Mouse (Mus musculus): ENCODE results near the gene Slc25a1. TPM values are rescaled to one million over a fixed set of nuclear protein-coding genes. Genes with fewer than 3 reads are reported as not detected.
A peak's percentile ranks its signal among the peaks of the same experiment; 100 is the strongest.

Gene Slc25a1
- total and polyA plus RNA-seq, 2 experiments from 2014 or later, result 146 to 184 TPM

DNA sequence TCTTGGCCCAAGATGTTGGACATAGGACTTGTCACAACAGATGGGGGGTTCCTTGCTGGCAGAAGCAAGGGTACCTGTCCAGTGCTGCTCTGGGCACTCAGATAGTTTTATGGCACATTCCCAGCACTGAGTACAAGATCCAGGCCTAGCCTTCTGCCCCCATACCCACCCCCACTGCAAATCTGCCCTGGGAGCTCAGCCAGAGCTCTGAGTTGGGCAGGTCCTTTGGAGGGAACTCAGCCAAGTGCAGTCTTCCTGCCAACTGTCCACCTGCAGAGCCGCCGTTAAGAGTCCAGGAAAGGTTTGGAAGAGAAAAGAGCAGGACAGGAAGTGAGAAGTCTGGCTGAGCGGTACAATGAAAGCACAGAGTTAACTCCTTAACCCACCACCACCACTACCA, 35.4 kb downstream of the Slc25a1 start:
- H3K9ac ChIP-seq (replicated peaks; ENCODE audit: low read length, poor library complexity, severe bottlenecking), result no peak overlapping the region
- H3K9me3 ChIP-seq (ENCODE audit: low read length), result no peaks in the 10 kb centered on the region
- DNase-seq (ENCODE audit: low spot score), result peak; percentile 15
- WGBS, result 64% methylated on average over 3 of the region's 3 CpGs
- peak overlapping the region; percentile 68; the same call in 1 of the 2 replicates for H3K27ac ChIP-seq (ENCODE audit: low read depth, low read length)
- no peak overlapping the region for H3K4me2 ChIP-seq (ENCODE audit: low read depth, low read length, poor library complexity, severe bottlenecking)
- H3K4me3 ChIP-seq (ENCODE audit: low read depth, low read length), result no peak overlapping the region
- no peaks in the 10 kb centered on the region for H3K27me3 ChIP-seq (ENCODE audit: insufficient read depth, low read length)
- no peak for TF ChIP-seq CTCF (IDR thresholded peaks at IDR 0.05)
- peaks cover 10% of the 10 kb centered on the region; the same call in 1 of the 2 replicates for H3K4me1 ChIP-seq (ENCODE audit: insufficient read depth, low read length)
- no peaks in the 10 kb centered on the region for H3K36me3 ChIP-seq (ENCODE audit: insufficient read depth, low read length)
- ATAC-seq (ENCODE audit: low FRiP score), result no peak

DNA sequence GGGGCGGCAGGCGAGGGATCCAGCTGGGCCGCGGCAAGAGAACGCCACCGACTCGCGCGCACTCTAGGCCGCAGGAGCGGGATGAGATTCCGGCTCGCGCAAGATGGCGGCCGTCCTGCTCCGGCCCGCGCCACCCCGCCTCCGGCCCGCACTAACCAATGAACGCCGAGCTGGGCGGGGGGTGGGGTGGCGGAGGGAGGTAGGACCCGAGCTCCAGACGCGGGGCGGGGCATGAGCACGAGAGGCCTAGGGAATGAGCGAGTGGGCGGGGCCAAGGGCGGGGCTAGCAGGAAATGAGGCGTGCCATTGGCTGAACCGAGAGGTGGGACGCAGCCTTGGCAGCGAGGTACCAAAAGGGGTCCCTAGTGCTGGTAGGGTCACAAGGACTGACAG, 36.5 kb downstream of the Slc25a1 start, which contains the start of gene Gm20518:
TSS of gene Gm20518 (minus strand) at position 105 of the 393 bp plus-strand sequence.
- no peaks in the 10 kb centered on the region for H3K36me3 ChIP-seq (ENCODE audit: insufficient read depth, low read length)
- DNase-seq (ENCODE audit: low spot score) (peak; percentile 99), ATAC-seq (ENCODE audit: low FRiP score) (peak; percentile 98)
- no peaks in the 10 kb centered on the region for H3K9me3 ChIP-seq (ENCODE audit: low read length)
- peaks cover 10% of the 10 kb centered on the region; the same call in 1 of the 2 replicates for H3K4me1 ChIP-seq (ENCODE audit: insufficient read depth, low read length)
- peak within 1 kb of the TSS; percentile 84 for H3K4me2 ChIP-seq (ENCODE audit: low read depth, low read length, poor library complexity, severe bottlenecking)
- peak within 1 kb of the TSS; percentile 98 for H3K27ac ChIP-seq (ENCODE audit: low read depth, low read length)
- H3K4me3 ChIP-seq (ENCODE audit: low read depth, low read length), result peak within 1 kb of the TSS; percentile 99
- peak within 1 kb of the TSS; percentile 99 for H3K9ac ChIP-seq (replicated peaks; ENCODE audit: low read length, poor library complexity, severe bottlenecking)
- under 1% methylated on average over 37 of the region's 38 CpGs for WGBS
- no peaks in the 10 kb centered on the region for H3K27me3 ChIP-seq (ENCODE audit: insufficient read depth, low read length)
- TF ChIP-seq CTCF (IDR thresholded peaks at IDR 0.05), result peak; percentile 43

DNA sequence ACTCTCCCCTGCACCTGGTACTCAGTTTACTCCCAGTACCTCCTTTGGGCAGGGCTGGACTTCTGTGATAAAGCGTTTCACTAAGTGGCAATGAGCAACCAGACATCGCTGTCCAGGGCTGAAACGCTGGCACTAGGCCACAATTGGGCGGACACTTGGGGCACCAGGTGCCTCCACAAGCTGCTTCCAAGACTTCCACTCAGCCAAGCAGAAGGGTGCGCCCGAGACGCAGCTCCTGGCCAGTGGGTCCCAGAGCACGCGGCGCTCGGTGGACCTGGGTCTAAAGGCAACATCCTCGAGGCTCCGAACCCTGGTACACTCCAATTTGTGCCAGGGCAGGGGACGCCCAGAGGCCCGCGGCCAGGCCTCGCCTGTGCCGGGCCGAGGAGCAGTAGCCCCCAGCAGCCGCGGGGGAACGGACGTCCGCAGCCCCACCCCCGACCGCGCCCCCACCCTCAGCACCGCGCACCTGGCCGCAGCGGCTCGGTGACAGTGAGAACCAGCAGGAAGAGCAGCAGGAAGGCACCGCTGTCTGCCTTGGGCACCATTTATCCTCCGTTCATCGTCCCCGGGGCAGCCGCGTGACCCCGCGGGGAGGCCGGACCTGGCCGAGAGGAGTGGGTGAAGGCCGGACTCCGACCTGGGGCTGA, 37.0 kb downstream of the Slc25a1 start:
- DNase-seq (ENCODE audit: low spot score) (peak; percentile 86), ATAC-seq (ENCODE audit: low FRiP score) (peak; percentile 57)
- TF ChIP-seq CTCF (IDR thresholded peaks at IDR 0.05), result no peak
- Histone ChIP-seq H3K27me3 (ENCODE audit: insufficient read depth, low read length) (no peaks in the 10 kb centered on the region), H3K9ac (replicated peaks; ENCODE audit: low read length, poor library complexity, severe bottlenecking) (peak overlapping the region; percentile 99), H3K4me3 (ENCODE audit: low read depth, low read length) (peak overlapping the region; percentile 99), H3K27ac (ENCODE audit: low read depth, low read length) (peak overlapping the region; percentile 98), H3K36me3 (ENCODE audit: insufficient read depth, low read length) (no peaks in the 10 kb centered on the region), H3K4me2 (ENCODE audit: low read depth, low read length, poor library complexity, severe bottlenecking) (peak overlapping the region; percentile 84), H3K4me1 (ENCODE audit: insufficient read depth, low read length) (peaks cover 10% of the 10 kb centered on the region; the same call in 1 of the 2 replicates), H3K9me3 (ENCODE audit: low read length) (no peaks in the 10 kb centered on the region)
- WGBS, result under 1% methylated on average over 43 of the region's 44 CpGs

DNA sequence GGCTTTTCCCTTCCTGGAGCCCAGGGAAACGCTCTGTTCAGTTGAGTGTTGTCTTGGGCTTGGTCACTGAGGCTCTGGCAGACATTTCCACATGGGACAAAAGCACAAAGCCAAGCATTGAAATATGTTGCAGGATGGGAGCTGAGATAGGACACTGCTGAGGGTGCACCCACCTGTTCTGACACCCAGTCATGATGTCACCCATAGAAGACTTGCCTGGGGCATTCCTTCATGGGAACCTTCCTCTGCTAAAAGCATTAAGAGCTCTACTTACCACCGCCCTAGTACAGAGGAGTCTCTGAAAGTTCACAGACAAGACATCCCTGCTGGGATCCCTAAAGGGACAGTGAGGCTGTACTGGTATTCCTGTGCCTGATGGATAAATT, 37.7 kb downstream of the Slc25a1 start:
- H3K27me3 ChIP-seq (ENCODE audit: insufficient read depth, low read length), result no peaks in the 10 kb centered on the region
- ATAC-seq (ENCODE audit: low FRiP score) (no peak), DNase-seq (ENCODE audit: low spot score) (no peak)
- H3K4me3 ChIP-seq (ENCODE audit: low read depth, low read length), result peak overlapping the region; percentile 99
- H3K36me3 ChIP-seq (ENCODE audit: insufficient read depth, low read length), result no peaks in the 10 kb centered on the region
- no peaks in the 10 kb centered on the region for H3K9me3 ChIP-seq (ENCODE audit: low read length)
- H3K4me2 ChIP-seq (ENCODE audit: low read depth, low read length, poor library complexity, severe bottlenecking), result peak overlapping the region; percentile 84
- peak overlapping the region; percentile 99 for H3K9ac ChIP-seq (replicated peaks; ENCODE audit: low read length, poor library complexity, severe bottlenecking)
- 35% methylated on average over 2 of the region's 2 CpGs for WGBS
- 0 out of 2 replicates have a peak overlapping the region, but pooled peaks have one; percentile 98 for H3K27ac ChIP-seq (ENCODE audit: low read depth, low read length)
- peaks cover 10% of the 10 kb centered on the region; the same call in 1 of the 2 replicates for H3K4me1 ChIP-seq (ENCODE audit: insufficient read depth, low read length)
- no peak for TF ChIP-seq CTCF (IDR thresholded peaks at IDR 0.05)

DNA sequence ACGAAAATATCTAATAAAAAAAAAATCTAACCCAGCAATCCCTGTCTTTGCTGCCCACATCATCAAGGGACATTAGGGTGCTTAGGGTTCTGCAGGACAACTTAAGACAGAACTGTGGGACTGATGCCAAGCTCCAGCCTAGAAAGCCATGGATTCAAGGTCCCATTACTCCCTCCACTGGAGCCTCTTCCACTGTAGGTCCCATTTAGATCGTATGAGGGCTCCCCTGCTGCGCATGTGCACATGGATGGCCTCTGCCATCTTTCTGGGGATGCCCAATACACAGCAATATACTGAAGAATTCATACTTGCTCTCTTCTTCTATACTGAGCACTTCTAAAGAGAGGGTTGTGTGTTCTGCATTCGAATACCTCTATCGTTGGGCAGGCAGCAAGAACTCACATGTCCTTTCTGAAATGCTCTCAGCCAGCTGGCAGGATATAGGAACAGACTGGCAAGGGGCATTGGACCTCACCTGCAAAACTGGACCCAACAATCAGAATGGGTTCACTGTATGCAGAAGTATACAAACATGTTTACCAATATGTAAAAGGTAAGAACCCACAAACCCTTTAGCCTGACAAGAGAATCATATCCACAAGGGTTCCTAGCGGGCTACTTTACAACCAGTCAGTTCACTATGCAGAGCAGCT, 38.2 kb downstream of the Slc25a1 start:
- WGBS, result 79% methylated on average over 6 of the region's 6 CpGs
- ATAC-seq (ENCODE audit: low FRiP score) (no peak), DNase-seq (ENCODE audit: low spot score) (no peak)
- no peak for TF ChIP-seq CTCF (IDR thresholded peaks at IDR 0.05)
- H3K36me3 ChIP-seq (ENCODE audit: insufficient read depth, low read length), result no peaks in the 10 kb centered on the region
- H3K4me3 ChIP-seq (ENCODE audit: low read depth, low read length), result peak overlapping the region; percentile 99
- H3K27ac ChIP-seq (ENCODE audit: low read depth, low read length), result no peak overlapping the region
- peak overlapping the region; percentile 99 for H3K9ac ChIP-seq (replicated peaks; ENCODE audit: low read length, poor library complexity, severe bottlenecking)
- H3K27me3 ChIP-seq (ENCODE audit: insufficient read depth, low read length), result no peaks in the 10 kb centered on the region
- peaks cover 14% of the 10 kb centered on the region; the same call in 1 of the 2 replicates for H3K4me1 ChIP-seq (ENCODE audit: insufficient read depth, low read length)
- H3K4me2 ChIP-seq (ENCODE audit: low read depth, low read length, poor library complexity, severe bottlenecking), result peak overlapping the region; percentile 84
- no peaks in the 10 kb centered on the region for H3K9me3 ChIP-seq (ENCODE audit: low read length)

DNA sequence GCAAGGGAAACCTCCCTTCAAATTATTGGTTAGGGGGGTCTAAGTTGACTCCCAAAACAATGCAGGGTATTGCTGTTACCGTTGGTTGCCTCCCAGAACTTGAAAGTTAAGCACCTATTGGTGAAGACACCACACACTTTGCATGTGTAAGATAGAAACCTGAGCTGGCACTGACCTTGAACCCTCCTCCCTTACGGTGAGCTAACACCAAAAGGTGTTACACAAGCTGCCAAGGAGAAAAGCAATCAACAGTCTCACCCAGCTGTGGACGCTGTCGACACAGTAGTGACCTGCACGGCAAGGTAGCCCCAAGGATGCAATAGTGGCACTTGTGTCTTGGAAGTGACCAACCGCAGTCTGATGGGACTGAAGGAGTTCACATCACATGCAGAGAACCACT, 43.9 kb downstream of the Slc25a1 start:
- H3K36me3 ChIP-seq (ENCODE audit: insufficient read depth, low read length), result 0 out of 2 replicates have a peak, but pooled peaks cover 5% of the 10 kb centered on the region
- no peak overlapping the region for H3K9ac ChIP-seq (replicated peaks; ENCODE audit: low read length, poor library complexity, severe bottlenecking)
- WGBS, result 91% methylated on average over 6 of the region's 6 CpGs
- TF ChIP-seq CTCF (IDR thresholded peaks at IDR 0.05), result no peak
- H3K4me2 ChIP-seq (ENCODE audit: low read depth, low read length, poor library complexity, severe bottlenecking), result no peak overlapping the region
- H3K9me3 ChIP-seq (ENCODE audit: low read length), result no peaks in the 10 kb centered on the region
- H3K4me1 ChIP-seq (ENCODE audit: insufficient read depth, low read length), result peaks cover 4% of the 10 kb centered on the region; the same call in 1 of the 2 replicates
- ATAC-seq (ENCODE audit: low FRiP score), result no peak
- DNase-seq (ENCODE audit: low spot score), result no peak
- no peak overlapping the region for H3K27ac ChIP-seq (ENCODE audit: low read depth, low read length)
- H3K27me3 ChIP-seq (ENCODE audit: insufficient read depth, low read length), result no peaks in the 10 kb centered on the region
- H3K4me3 ChIP-seq (ENCODE audit: low read depth, low read length), result no peak overlapping the region
